Mouse (Mus musculus) c-Kit-positive CD71-positive TER-119-negative erythroid progenitor cells, embryonic 14.5 days (primary cell): ENCODE measurements around the gene Sowahb.

Experiments
- DNase-seq: peaks from one replicate; pipeline ENCODE4 v3.0.0-alpha.2; 2013; ENCODE audit warnings: low read depth

The Sowahb gene

GRCm38 (mm10) chr5:93044584-93045370 lies at the start of gene Sowahb:
Gene Sowahb (minus strand): TSS chr5:93045022.
- no peak for DNase-seq

- peak; percentile 25 for DNase-seq
These were observed 49.1 kb upstream of the Sowahb start for GRCm38 (mm10) chr5:93093638-93094527.

GRCm38 (mm10) chr5:93092857-93093622 lies 48.2 kb upstream of the Sowahb start, which contains the start of gene Sept11:
Gene Sept11 (plus strand): TSS chr5:93093437.
- peak; percentile 74 for DNase-seq

- no peak for DNase-seq
These were observed 47.4 kb upstream of the Sowahb start for GRCm38 (mm10) chr5:93092147-93092781.

- DNase-seq, result no peak
These were observed 46.4 kb upstream of the Sowahb start for GRCm38 (mm10) chr5:93091266-93091665.

- DNase-seq, result no peak
These were observed 41.1 kb upstream of the Sowahb start for GRCm38 (mm10) chr5:93085900-93086299.

- DNase-seq, result no peak
These were observed 40.3 kb upstream of the Sowahb start for GRCm38 (mm10) chr5:93085015-93085598.

GRCm38 (mm10) chr5:93079596-93079995 lies 34.8 kb upstream of the Sowahb start:
- DNase-seq, result no peak

GRCm38 (mm10) chr5:93077661-93078323 lies 33.0 kb upstream of the Sowahb start:
- DNase-seq, result no peak

- DNase-seq, result no peak
These were observed 16.0 kb upstream of the Sowahb start for GRCm38 (mm10) chr5:93060865-93061264.

GRCm38 (mm10) chr5:93053606-93054397 lies 9.0 kb upstream of the Sowahb start:
- no peak for DNase-seq

- no peak for DNase-seq
These were observed 7.1 kb upstream of the Sowahb start for GRCm38 (mm10) chr5:93051951-93052350.

- DNase-seq, result no peak
These were observed 6.2 kb upstream of the Sowahb start for GRCm38 (mm10) chr5:93051041-93051440.

- no peak for DNase-seq
These were observed 5.1 kb upstream of the Sowahb start for GRCm38 (mm10) chr5:93049971-93050370.

- no peak for DNase-seq
These were observed 3.8 kb upstream of the Sowahb start for GRCm38 (mm10) chr5:93048481-93049240.

GRCm38 (mm10) chr5:93046306-93046845 lies 1.6 kb upstream of the Sowahb start:
- no peak for DNase-seq

- DNase-seq, result no peak
These were observed 521 bp upstream of the Sowahb start for GRCm38 (mm10) chr5:93045371-93045714.

GRCm38 (mm10) chr5:93043688-93044583 lies 886 bp downstream of the Sowahb start:
- DNase-seq, result no peak
